Mouse (Mus musculus): ENCODE data around the gene Wfikkn1. TPM values are rescaled to one million over a fixed set of nuclear protein-coding genes. Genes with fewer than 3 reads are reported as not detected.
"Not testable (repeated sequence)": the region's sequence is repeated elsewhere in the genome, so short reads cannot be mapped to it uniquely, and the experiment has no call there.

The Wfikkn1 gene
- polyA plus RNA-seq, 1 experiment from 2014 or later = 0.69 TPM

- DNase-seq (ENCODE audit: low spot score) (peak; percentile 94), ATAC-seq (replicated peaks; ENCODE audit: low FRiP score, low TSS enrichment, low read depth) (peak; percentile 88)
- Histone ChIP-seq H3K4me1 (replicated peaks; ENCODE audit: control insufficient read depth, insufficient read depth, low read length) (peaks cover 18% of the 10 kb centered on the region), H3K27me3 (replicated peaks; ENCODE audit: control insufficient read depth, insufficient read depth, low read length) (no peaks in the 10 kb centered on the region), H3K4me2 (ENCODE audit: low read length) (peak overlapping the region; percentile 88), H3K36me3 (ENCODE audit: control insufficient read depth, insufficient read depth, low read length) (peaks cover 17% of the 10 kb centered on the region), H3K27ac (ENCODE audit: low read depth) (peak overlapping the region; percentile 92), H3K9ac (ENCODE audit: low read length) (peak overlapping the region; percentile 59), H3K4me3 (ENCODE audit: low read depth, low read length) (peak overlapping the region; percentile 90), H3K9me3 (ENCODE audit: control insufficient read depth, low read length) (no peaks in the 10 kb centered on the region)
- WGBS = under 1% methylated on average over 59 of the region's 59 CpGs
These were observed 5.2 kb downstream of the Wfikkn1 start for GRCm38 (mm10) chr17:25875171-25876136.

- Histone ChIP-seq H3K27me3 (replicated peaks; ENCODE audit: control insufficient read depth, insufficient read depth, low read length) (no peaks in the 10 kb centered on the region), H3K4me2 (ENCODE audit: low read length) (peak within 1 kb of the TSS; percentile 88), H3K4me3 (ENCODE audit: low read depth, low read length) (peak within 1 kb of the TSS; percentile 90), H3K4me1 (replicated peaks; ENCODE audit: control insufficient read depth, insufficient read depth, low read length) (peaks cover 18% of the 10 kb centered on the region), H3K36me3 (ENCODE audit: control insufficient read depth, insufficient read depth, low read length) (peaks cover 16% of the 10 kb centered on the region), H3K9ac (ENCODE audit: low read length) (peak within 1 kb of the TSS; percentile 59), H3K9me3 (ENCODE audit: control insufficient read depth, low read length) (no peaks in the 10 kb centered on the region), H3K27ac (ENCODE audit: low read depth) (peak within 1 kb of the TSS; percentile 92)
- WGBS = under 1% methylated on average over 25 of the region's 25 CpGs
- DNase-seq (ENCODE audit: low spot score) = peak; percentile 100
- ATAC-seq (replicated peaks; ENCODE audit: low FRiP score, low TSS enrichment, low read depth) = peak; percentile 72
These were observed 5.9 kb downstream of the Wfikkn1 start, which contains the start of gene Mettl26 for GRCm38 (mm10) chr17:25874721-25875170. TSS of gene Mettl26 (plus strand) at chr17:25875074.

GRCm38 (mm10) chr17:25874148-25874720, 6.4 kb downstream of the Wfikkn1 start:
- Histone ChIP-seq H3K9ac (ENCODE audit: low read length) (peak overlapping the region; percentile 50), H3K4me3 (ENCODE audit: low read depth, low read length) (peak overlapping the region; percentile 90), H3K36me3 (ENCODE audit: control insufficient read depth, insufficient read depth, low read length) (peaks cover 14% of the 10 kb centered on the region), H3K4me1 (replicated peaks; ENCODE audit: control insufficient read depth, insufficient read depth, low read length) (peaks cover 18% of the 10 kb centered on the region), H3K27ac (ENCODE audit: low read depth) (peak overlapping the region; percentile 92), H3K9me3 (ENCODE audit: control insufficient read depth, low read length) (no peaks in the 10 kb centered on the region), H3K4me2 (ENCODE audit: low read length) (peak overlapping the region; percentile 88), H3K27me3 (replicated peaks; ENCODE audit: control insufficient read depth, insufficient read depth, low read length) (no peaks in the 10 kb centered on the region)
- 6% methylated on average over 14 of the region's 14 CpGs for WGBS
- no peak; the same call in 1 of the 2 replicates for ATAC-seq (replicated peaks; ENCODE audit: low FRiP score, low TSS enrichment, low read depth)
- no peak for DNase-seq (ENCODE audit: low spot score)

- H3K9ac ChIP-seq (ENCODE audit: low read length) = no peak overlapping the region
- no peak overlapping the region for H3K27ac ChIP-seq (ENCODE audit: low read depth)
- H3K4me1 ChIP-seq (replicated peaks; ENCODE audit: control insufficient read depth, insufficient read depth, low read length) = peaks cover 18% of the 10 kb centered on the region
- no peaks in the 10 kb centered on the region for H3K9me3 ChIP-seq (ENCODE audit: control insufficient read depth, low read length)
- H3K4me3 ChIP-seq (ENCODE audit: low read depth, low read length) = no peak overlapping the region
- DNase-seq (ENCODE audit: low spot score) (no peak), ATAC-seq (replicated peaks; ENCODE audit: low FRiP score, low TSS enrichment, low read depth) (no peak)
- peak overlapping the region; percentile 88 for H3K4me2 ChIP-seq (ENCODE audit: low read length)
- 67% methylated on average over 11 of the region's 11 CpGs for WGBS
- peaks cover 11% of the 10 kb centered on the region for H3K36me3 ChIP-seq (ENCODE audit: control insufficient read depth, insufficient read depth, low read length)
- no peaks in the 10 kb centered on the region for H3K27me3 ChIP-seq (replicated peaks; ENCODE audit: control insufficient read depth, insufficient read depth, low read length)
These were observed 7.1 kb downstream of the Wfikkn1 start for GRCm38 (mm10) chr17:25873405-25874147.

- H3K27ac ChIP-seq (ENCODE audit: low read depth) = no peak overlapping the region
- 76% methylated on average over 3 of the region's 3 CpGs for WGBS
- DNase-seq (ENCODE audit: low spot score) (no peak), ATAC-seq (replicated peaks; ENCODE audit: low FRiP score, low TSS enrichment, low read depth) (no peak)
- peaks cover 2% of the 10 kb centered on the region for H3K36me3 ChIP-seq (ENCODE audit: control insufficient read depth, insufficient read depth, low read length)
- H3K4me2 ChIP-seq (ENCODE audit: low read length) = no peak overlapping the region
- no peak overlapping the region for H3K9ac ChIP-seq (ENCODE audit: low read length)
- H3K4me1 ChIP-seq (replicated peaks; ENCODE audit: control insufficient read depth, insufficient read depth, low read length) = peaks cover 22% of the 10 kb centered on the region
- H3K27me3 ChIP-seq (replicated peaks; ENCODE audit: control insufficient read depth, insufficient read depth, low read length) = no peaks in the 10 kb centered on the region
- H3K9me3 ChIP-seq (ENCODE audit: control insufficient read depth, low read length) = no peaks in the 10 kb centered on the region
- H3K4me3 ChIP-seq (ENCODE audit: low read depth, low read length) = no peak overlapping the region
These were observed 8.0 kb downstream of the Wfikkn1 start for GRCm38 (mm10) chr17:25872676-25873075.

GRCm38 (mm10) chr17:25871566-25871965, 9.1 kb downstream of the Wfikkn1 start:
- not testable (repeated sequence) for H3K9ac ChIP-seq (ENCODE audit: low read length); H3K27ac ChIP-seq (ENCODE audit: low read depth); H3K27me3 ChIP-seq (replicated peaks; ENCODE audit: control insufficient read depth, insufficient read depth, low read length); H3K36me3 ChIP-seq (ENCODE audit: control insufficient read depth, insufficient read depth, low read length); H3K4me2 ChIP-seq (ENCODE audit: low read length); DNase-seq (ENCODE audit: low spot score); ATAC-seq (replicated peaks; ENCODE audit: low FRiP score, low TSS enrichment, low read depth); H3K9me3 ChIP-seq (ENCODE audit: control insufficient read depth, low read length); H3K4me3 ChIP-seq (ENCODE audit: low read depth, low read length)
- peaks cover 20% of the 10 kb centered on the region for H3K4me1 ChIP-seq (replicated peaks; ENCODE audit: control insufficient read depth, insufficient read depth, low read length)

- ATAC-seq (replicated peaks; ENCODE audit: low FRiP score, low TSS enrichment, low read depth) (no peak), DNase-seq (ENCODE audit: low spot score) (no peak)
- Histone ChIP-seq H3K9ac (ENCODE audit: low read length) (no peak overlapping the region), H3K4me2 (ENCODE audit: low read length) (no peak overlapping the region), H3K36me3 (ENCODE audit: control insufficient read depth, insufficient read depth, low read length) (no peaks in the 10 kb centered on the region), H3K4me3 (ENCODE audit: low read depth, low read length) (no peak overlapping the region), H3K4me1 (replicated peaks; ENCODE audit: control insufficient read depth, insufficient read depth, low read length) (peaks cover 12% of the 10 kb centered on the region; the same call in 1 of the 2 replicates), H3K27ac (ENCODE audit: low read depth) (no peak overlapping the region), H3K27me3 (replicated peaks; ENCODE audit: control insufficient read depth, insufficient read depth, low read length) (no peaks in the 10 kb centered on the region), H3K9me3 (ENCODE audit: control insufficient read depth, low read length) (no peaks in the 10 kb centered on the region)
- WGBS = 88% methylated on average over 2 of the region's 2 CpGs
These were observed 10.7 kb downstream of the Wfikkn1 start for GRCm38 (mm10) chr17:25869954-25870353.

- Histone ChIP-seq H3K4me1 (replicated peaks; ENCODE audit: control insufficient read depth, insufficient read depth, low read length) (peaks cover 12% of the 10 kb centered on the region; the same call in 1 of the 2 replicates), H3K27me3 (replicated peaks; ENCODE audit: control insufficient read depth, insufficient read depth, low read length) (no peaks in the 10 kb centered on the region), H3K27ac (ENCODE audit: low read depth) (no peak overlapping the region), H3K4me3 (ENCODE audit: low read depth, low read length) (no peak overlapping the region), H3K36me3 (ENCODE audit: control insufficient read depth, insufficient read depth, low read length) (no peaks in the 10 kb centered on the region), H3K9ac (ENCODE audit: low read length) (no peak overlapping the region), H3K9me3 (ENCODE audit: control insufficient read depth, low read length) (no peaks in the 10 kb centered on the region), H3K4me2 (ENCODE audit: low read length) (no peak overlapping the region)
- no peak for ATAC-seq (replicated peaks; ENCODE audit: low FRiP score, low TSS enrichment, low read depth)
- WGBS = 89% methylated on average over 8 of the region's 8 CpGs
- DNase-seq (ENCODE audit: low spot score) = no peak
These were observed 11.2 kb downstream of the Wfikkn1 start for GRCm38 (mm10) chr17:25869498-25869897.
